Mouse (Mus musculus) heart, adult 11 months (tissue): ENCODE results near the gene Plekhg2.
A peak's percentile ranks its signal among the peaks of the same experiment; 100 is the strongest.

Source experiments
- DNase-seq: peaks from one replicate; pipeline ENCODE4 v3.0.0; 2022

The Plekhg2 gene

GRCm38 (mm10) chr7:28382347-28382951 is 10.1 kb upstream of the Plekhg2 start:
- no peak for DNase-seq

- peak; percentile 100 for DNase-seq
Observed at GRCm38 (mm10) chr7:28381938-28382337, 9.5 kb upstream of the Plekhg2 start.

GRCm38 (mm10) chr7:28381017-28381790 is 8.8 kb upstream of the Plekhg2 start:
- peak; percentile 99 for DNase-seq

GRCm38 (mm10) chr7:28380237-28381016 is 8.0 kb upstream of the Plekhg2 start, which contains the start of gene Zfp36:
Gene Zfp36, minus strand, starts transcription at chr7:28380253.
- no peak for DNase-seq

GRCm38 (mm10) chr7:28378769-28379651 is 6.6 kb upstream of the Plekhg2 start:
- DNase-seq = peak; percentile 100

- peak; percentile 98 for DNase-seq
Observed at GRCm38 (mm10) chr7:28378066-28378690, 5.8 kb upstream of the Plekhg2 start.

GRCm38 (mm10) chr7:28377190-28378065 is 5.0 kb upstream of the Plekhg2 start:
- peak; percentile 97 for DNase-seq

GRCm38 (mm10) chr7:28376011-28376771 is 3.8 kb upstream of the Plekhg2 start:
- peak; percentile 100 for DNase-seq

GRCm38 (mm10) chr7:28375176-28375921 is 3.0 kb upstream of the Plekhg2 start:
- DNase-seq = peak; percentile 100

GRCm38 (mm10) chr7:28374647-28375046 is 2.2 kb upstream of the Plekhg2 start:
- DNase-seq = peak; percentile 90

GRCm38 (mm10) chr7:28373891-28374495 is 1.6 kb upstream of the Plekhg2 start:
- DNase-seq = peak; percentile 95

GRCm38 (mm10) chr7:28373131-28373581 is 757 bp upstream of the Plekhg2 start:
- no peak for DNase-seq

GRCm38 (mm10) chr7:28371514-28371989 is 847 bp downstream of the Plekhg2 start:
- peak; percentile 99 for DNase-seq

GRCm38 (mm10) chr7:28370977-28371513 is 1.4 kb downstream of the Plekhg2 start:
- DNase-seq = peak; percentile 97

- DNase-seq = peak; percentile 95
Observed at GRCm38 (mm10) chr7:28370051-28370450, 2.3 kb downstream of the Plekhg2 start.

GRCm38 (mm10) chr7:28368276-28368920 is 4.0 kb downstream of the Plekhg2 start:
- DNase-seq = peak; percentile 93

GRCm38 (mm10) chr7:28367663-28368275 is 4.6 kb downstream of the Plekhg2 start:
- DNase-seq = peak; percentile 92
